Mouse (Mus musculus): ENCODE measurements around the gene Ghrh. TPM values are rescaled to one million over a fixed set of nuclear protein-coding genes. Genes with fewer than 3 reads are reported as not detected.

Ghrh gene
- total RNA-seq (2014; fragmentation: Nextera tagmentation): not detected in 2 replicates
- total RNA-seq (2017): 0.76 TPM in 1 of 2 replicates, not detected in the other
- not detected in 2 replicates for polyA plus RNA-seq (2012)

- Histone ChIP-seq H3K9me3 (replicated peaks) (no peaks in the 10 kb centered on the region), H3K4me1 (ENCODE audit: insufficient read depth, low read depth, low read length) (no peaks in the 10 kb centered on the region), H3K27me3 (ENCODE audit: insufficient read depth, low read length) (peaks cover 44% of the 10 kb centered on the region), H3K4me3 (ENCODE audit: low read depth, low read length) (no peak within 1 kb of the TSS), H3K36me3 (replicated peaks) (no peaks in the 10 kb centered on the region)
- no peak for ATAC-seq (ENCODE audit: extremely low read depth, insufficient number of reproducible peaks, low FRiP score, poor library complexity, severe bottlenecking)
- no peak for TF ChIP-seq CTCF (IDR thresholded peaks at IDR 0.05; ENCODE audit: low read depth, low read length)
- TF ChIP-seq GATA2 (IDR thresholded peaks at IDR 0.05; ENCODE audit: borderline replicate concordance, low read depth, low read length): no peak
- TF ChIP-seq TAL1 (conservative IDR thresholded peaks at IDR 0.05; ENCODE audit: low read depth, low read length): no peak
- no peak for TF ChIP-seq POLR2AphosphoS5 (IDR thresholded peaks at IDR 0.05; ENCODE audit: insufficient replicate concordance, low read depth, low read length)
- TF ChIP-seq GATA1 (IDR thresholded peaks at IDR 0.05; ENCODE audit: borderline replicate concordance, low read length): no peak
- no peak for DNase-seq (ENCODE audit: low spot score)
Observed at GRCm38 (mm10) chr2:157347361-157348159, at the start of gene Ghrh. TSS of gene Ghrh (minus strand) at chr2:157347506.

GRCm38 (mm10) chr2:157395960-157396359, 48.7 kb upstream of the Ghrh start:
- no peaks in the 10 kb centered on the region for H3K27me3 ChIP-seq (ENCODE audit: insufficient read depth, low read length)
- no peak overlapping the region for H3K4me3 ChIP-seq (ENCODE audit: low read depth, low read length)
- TF ChIP-seq TAL1 (conservative IDR thresholded peaks at IDR 0.05; ENCODE audit: low read depth, low read length): no peak
- no peak for TF ChIP-seq POLR2AphosphoS5 (IDR thresholded peaks at IDR 0.05; ENCODE audit: insufficient replicate concordance, low read depth, low read length)
- no peak for TF ChIP-seq GATA2 (IDR thresholded peaks at IDR 0.05; ENCODE audit: borderline replicate concordance, low read depth, low read length)
- no peak for TF ChIP-seq GATA1 (IDR thresholded peaks at IDR 0.05; ENCODE audit: borderline replicate concordance, low read length)
- no peak for TF ChIP-seq CTCF (IDR thresholded peaks at IDR 0.05; ENCODE audit: low read depth, low read length)
- ATAC-seq (ENCODE audit: extremely low read depth, insufficient number of reproducible peaks, low FRiP score, poor library complexity, severe bottlenecking): no peak
- no peak for DNase-seq (ENCODE audit: low spot score)
- peaks cover 4% of the 10 kb centered on the region for H3K9me3 ChIP-seq (replicated peaks)
- peaks cover 13% of the 10 kb centered on the region for H3K4me1 ChIP-seq (ENCODE audit: insufficient read depth, low read depth, low read length)
- H3K36me3 ChIP-seq (replicated peaks): peaks cover 86% of the 10 kb centered on the region

- no peaks in the 10 kb centered on the region for H3K27me3 ChIP-seq (ENCODE audit: insufficient read depth, low read length)
- ATAC-seq (ENCODE audit: extremely low read depth, insufficient number of reproducible peaks, low FRiP score, poor library complexity, severe bottlenecking) (no peak), DNase-seq (ENCODE audit: low spot score) (no peak)
- H3K4me1 ChIP-seq (ENCODE audit: insufficient read depth, low read depth, low read length): peaks cover 13% of the 10 kb centered on the region
- H3K36me3 ChIP-seq (replicated peaks): peaks cover 92% of the 10 kb centered on the region
- peaks cover 4% of the 10 kb centered on the region for H3K9me3 ChIP-seq (replicated peaks)
- H3K4me3 ChIP-seq (ENCODE audit: low read depth, low read length): no peak overlapping the region
- TF ChIP-seq TAL1 (conservative IDR thresholded peaks at IDR 0.05; ENCODE audit: low read depth, low read length) (no peak), GATA1 (IDR thresholded peaks at IDR 0.05; ENCODE audit: borderline replicate concordance, low read length) (no peak), POLR2AphosphoS5 (IDR thresholded peaks at IDR 0.05; ENCODE audit: insufficient replicate concordance, low read depth, low read length) (no peak), CTCF (IDR thresholded peaks at IDR 0.05; ENCODE audit: low read depth, low read length) (no peak), GATA2 (IDR thresholded peaks at IDR 0.05; ENCODE audit: borderline replicate concordance, low read depth, low read length) (no peak)
Observed at GRCm38 (mm10) chr2:157395371-157395770, 48.1 kb upstream of the Ghrh start.

GRCm38 (mm10) chr2:157394868-157395267, 47.6 kb upstream of the Ghrh start:
- Histone ChIP-seq H3K9me3 (replicated peaks) (peaks cover 4% of the 10 kb centered on the region), H3K4me3 (ENCODE audit: low read depth, low read length) (no peak overlapping the region), H3K36me3 (replicated peaks) (peaks cover 94% of the 10 kb centered on the region), H3K4me1 (ENCODE audit: insufficient read depth, low read depth, low read length) (peaks cover 13% of the 10 kb centered on the region), H3K27me3 (ENCODE audit: insufficient read depth, low read length) (no peaks in the 10 kb centered on the region)
- ATAC-seq (ENCODE audit: extremely low read depth, insufficient number of reproducible peaks, low FRiP score, poor library complexity, severe bottlenecking): no peak
- TF ChIP-seq CTCF (IDR thresholded peaks at IDR 0.05; ENCODE audit: low read depth, low read length): no peak
- no peak for TF ChIP-seq GATA1 (IDR thresholded peaks at IDR 0.05; ENCODE audit: borderline replicate concordance, low read length)
- no peak for TF ChIP-seq POLR2AphosphoS5 (IDR thresholded peaks at IDR 0.05; ENCODE audit: insufficient replicate concordance, low read depth, low read length)
- no peak for TF ChIP-seq TAL1 (conservative IDR thresholded peaks at IDR 0.05; ENCODE audit: low read depth, low read length)
- DNase-seq (ENCODE audit: low spot score): no peak

- ATAC-seq (ENCODE audit: extremely low read depth, insufficient number of reproducible peaks, low FRiP score, poor library complexity, severe bottlenecking) (no peak), DNase-seq (ENCODE audit: low spot score) (no peak)
- H3K4me1 ChIP-seq (ENCODE audit: insufficient read depth, low read depth, low read length): peaks cover 13% of the 10 kb centered on the region
- no peak for TF ChIP-seq POLR2AphosphoS5 (IDR thresholded peaks at IDR 0.05; ENCODE audit: insufficient replicate concordance, low read depth, low read length)
- TF ChIP-seq CTCF (IDR thresholded peaks at IDR 0.05; ENCODE audit: low read depth, low read length): no peak
- no peak for TF ChIP-seq GATA1 (IDR thresholded peaks at IDR 0.05; ENCODE audit: borderline replicate concordance, low read length)
- TF ChIP-seq GATA2 (IDR thresholded peaks at IDR 0.05; ENCODE audit: borderline replicate concordance, low read depth, low read length): no peak
- TF ChIP-seq TAL1 (conservative IDR thresholded peaks at IDR 0.05; ENCODE audit: low read depth, low read length): no peak
- H3K9me3 ChIP-seq (replicated peaks): peaks cover 4% of the 10 kb centered on the region
- H3K36me3 ChIP-seq (replicated peaks): peaks cover 97% of the 10 kb centered on the region
- no peak overlapping the region for H3K4me3 ChIP-seq (ENCODE audit: low read depth, low read length)
- H3K27me3 ChIP-seq (ENCODE audit: insufficient read depth, low read length): no peaks in the 10 kb centered on the region
Observed at GRCm38 (mm10) chr2:157393549-157393948, 46.2 kb upstream of the Ghrh start.

- DNase-seq (ENCODE audit: low spot score) (no peak), ATAC-seq (ENCODE audit: extremely low read depth, insufficient number of reproducible peaks, low FRiP score, poor library complexity, severe bottlenecking) (no peak)
- no peaks in the 10 kb centered on the region for H3K9me3 ChIP-seq (replicated peaks)
- H3K4me1 ChIP-seq (ENCODE audit: insufficient read depth, low read depth, low read length): peaks cover 16% of the 10 kb centered on the region
- peaks cover 97% of the 10 kb centered on the region for H3K36me3 ChIP-seq (replicated peaks)
- no peak overlapping the region for H3K4me3 ChIP-seq (ENCODE audit: low read depth, low read length)
- TF ChIP-seq GATA1 (IDR thresholded peaks at IDR 0.05; ENCODE audit: borderline replicate concordance, low read length) (no peak), GATA2 (IDR thresholded peaks at IDR 0.05; ENCODE audit: borderline replicate concordance, low read depth, low read length) (no peak), TAL1 (conservative IDR thresholded peaks at IDR 0.05; ENCODE audit: low read depth, low read length) (no peak), POLR2AphosphoS5 (IDR thresholded peaks at IDR 0.05; ENCODE audit: insufficient replicate concordance, low read depth, low read length) (no peak), CTCF (IDR thresholded peaks at IDR 0.05; ENCODE audit: low read depth, low read length) (no peak)
- no peaks in the 10 kb centered on the region for H3K27me3 ChIP-seq (ENCODE audit: insufficient read depth, low read length)
Observed at GRCm38 (mm10) chr2:157392331-157392730, 45.0 kb upstream of the Ghrh start.

All from G1E (cell line).